Mouse (Mus musculus): ENCODE data around the gene Tmco3. TPM values are rescaled to one million over a fixed set of nuclear protein-coding genes. Genes with fewer than 3 reads are reported as not detected.

Tmco3 gene
- total and polyA plus RNA-seq, 2 experiments from 2014 or later: 31.3 to 33.5 TPM

DNA sequence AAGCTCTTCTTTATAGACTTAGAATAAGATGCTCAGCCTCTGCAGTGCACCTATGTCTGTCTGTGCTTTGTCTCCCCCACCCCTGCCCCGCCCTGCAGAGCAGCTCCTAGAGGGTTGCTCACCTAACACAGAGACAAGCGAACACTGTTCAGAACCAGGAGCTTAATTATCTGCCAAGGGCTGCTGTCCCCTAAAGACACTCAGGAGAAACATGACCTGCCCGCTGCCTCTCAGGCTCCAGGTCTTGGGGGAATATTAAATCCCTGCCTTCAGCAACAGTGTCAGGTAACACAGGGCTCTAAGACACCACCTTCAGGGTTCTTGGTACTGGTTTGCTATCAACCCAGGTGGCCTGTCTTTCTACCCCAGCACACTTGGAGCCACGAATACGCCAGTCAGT is 34.6 kb upstream of the Tmco3 start:
- no peak for TF ChIP-seq CTCF (IDR thresholded peaks at IDR 0.05; ENCODE audit: low read depth)
- H3K27me3 ChIP-seq (ENCODE audit: insufficient read depth, low read length): no peaks in the 10 kb centered on the region
- no peak overlapping the region for H3K4me2 ChIP-seq (ENCODE audit: low read depth, low read length)
- H3K4me1 ChIP-seq (ENCODE audit: insufficient read depth, low read length): 0 out of 2 replicates have a peak, but pooled peaks cover 3% of the 10 kb centered on the region
- H3K36me3 ChIP-seq (ENCODE audit: insufficient read depth, low read length): peaks cover 22% of the 10 kb centered on the region; the same call in 1 of the 2 replicates
- no peak for ATAC-seq
- H3K9me3 ChIP-seq (ENCODE audit: low read length): no peaks in the 10 kb centered on the region
- no peak for DNase-seq (ENCODE audit: low spot score)
- no peak overlapping the region for H3K27ac ChIP-seq
- H3K4me3 ChIP-seq (ENCODE audit: low read length): no peak overlapping the region
- WGBS: 85% methylated on average over 5 of the region's 5 CpGs
- no peak overlapping the region for H3K9ac ChIP-seq (replicated peaks; ENCODE audit: low read length)

DNA sequence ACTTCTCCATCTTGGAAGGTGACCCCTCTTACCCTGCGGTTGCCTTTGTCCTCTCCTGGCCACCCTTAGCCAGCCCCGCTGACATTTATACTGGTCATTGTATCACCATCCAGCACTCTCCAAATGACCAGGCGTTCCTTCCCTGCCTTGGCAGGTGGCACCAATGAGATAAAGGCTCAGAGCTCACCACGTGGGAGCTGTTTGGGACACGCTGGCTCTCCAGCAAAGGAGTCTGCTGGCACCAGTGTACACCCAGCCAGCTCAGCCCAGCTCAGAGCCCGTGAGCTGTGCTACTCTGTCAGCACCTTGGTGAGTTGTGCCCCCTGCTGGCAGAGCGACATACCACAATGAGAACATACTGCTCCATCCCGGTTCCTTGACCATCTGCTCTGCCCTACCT is 34.0 kb upstream of the Tmco3 start, which contains the start of gene Adprhl1:
Gene Adprhl1, minus strand, starts transcription at position 144 of the 400 bp plus-strand sequence.
- ATAC-seq (peak; percentile 88), DNase-seq (ENCODE audit: low spot score) (peak; percentile 72)
- Histone ChIP-seq H3K27me3 (ENCODE audit: insufficient read depth, low read length) (no peaks in the 10 kb centered on the region), H3K4me1 (ENCODE audit: insufficient read depth, low read length) (0 out of 2 replicates have a peak, but pooled peaks cover 3% of the 10 kb centered on the region), H3K4me2 (ENCODE audit: low read depth, low read length) (no peak within 1 kb of the TSS), H3K4me3 (ENCODE audit: low read length) (no peak within 1 kb of the TSS), H3K9ac (replicated peaks; ENCODE audit: low read length) (no peak within 1 kb of the TSS), H3K9me3 (ENCODE audit: low read length) (no peaks in the 10 kb centered on the region), H3K36me3 (ENCODE audit: insufficient read depth, low read length) (peaks cover 27% of the 10 kb centered on the region; the same call in 1 of the 2 replicates), H3K27ac (no peak within 1 kb of the TSS)
- WGBS: 34% methylated on average over 8 of the region's 8 CpGs
- TF ChIP-seq CTCF (IDR thresholded peaks at IDR 0.05; ENCODE audit: low read depth): peak; percentile 84

DNA sequence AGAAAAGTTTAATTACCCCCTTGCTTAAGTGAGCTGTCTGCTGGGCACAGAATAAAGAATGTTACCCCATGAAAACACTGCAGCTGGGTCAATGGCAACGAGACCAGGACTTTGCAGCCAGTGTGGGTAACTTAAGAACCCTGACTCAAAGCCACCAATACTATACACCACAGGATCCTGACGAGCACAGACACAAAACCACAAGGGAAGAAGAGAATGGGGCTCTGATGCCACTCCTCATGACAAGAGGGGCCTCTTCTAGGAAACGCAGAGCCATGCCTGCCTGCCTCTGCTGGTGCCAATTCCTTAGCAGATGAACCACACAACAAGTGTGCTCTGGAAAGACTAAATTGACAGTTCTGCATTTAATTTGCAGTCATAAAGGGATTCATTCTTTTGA is 24.6 kb upstream of the Tmco3 start:
- no peak overlapping the region for H3K4me3 ChIP-seq (ENCODE audit: low read length)
- WGBS: 66% methylated on average over 3 of the region's 3 CpGs
- H3K9ac ChIP-seq (replicated peaks; ENCODE audit: low read length): no peak overlapping the region
- ATAC-seq (no peak), DNase-seq (ENCODE audit: low spot score) (no peak)
- H3K4me2 ChIP-seq (ENCODE audit: low read depth, low read length): no peak overlapping the region
- no peaks in the 10 kb centered on the region for H3K4me1 ChIP-seq (ENCODE audit: insufficient read depth, low read length)
- no peak overlapping the region for H3K27ac ChIP-seq
- H3K36me3 ChIP-seq (ENCODE audit: insufficient read depth, low read length): peaks cover 22% of the 10 kb centered on the region; the same call in 1 of the 2 replicates
- H3K27me3 ChIP-seq (ENCODE audit: insufficient read depth, low read length): no peaks in the 10 kb centered on the region
- no peak for TF ChIP-seq CTCF (IDR thresholded peaks at IDR 0.05; ENCODE audit: low read depth)
- no peaks in the 10 kb centered on the region for H3K9me3 ChIP-seq (ENCODE audit: low read length)

DNA sequence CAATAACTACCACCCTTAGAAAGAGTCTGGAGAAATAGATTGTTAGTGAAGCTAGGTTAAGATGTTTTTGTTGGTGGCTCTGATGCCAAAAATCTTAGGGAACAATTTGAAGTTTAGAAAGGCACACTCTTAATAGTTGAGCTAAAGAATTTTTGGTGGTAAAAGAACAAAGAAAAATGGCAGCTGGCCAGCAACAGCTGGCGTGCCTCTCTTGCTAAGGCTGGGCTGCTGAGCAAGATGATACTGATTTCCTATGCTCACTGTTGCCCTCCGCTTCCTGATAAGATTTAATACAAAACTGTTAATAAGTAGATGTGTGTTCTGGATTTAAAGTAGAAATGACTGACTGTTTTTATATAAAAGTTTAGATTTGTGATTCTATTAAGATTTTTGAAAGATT is 20.4 kb upstream of the Tmco3 start:
- Histone ChIP-seq H3K9ac (replicated peaks; ENCODE audit: low read length) (no peak overlapping the region), H3K27me3 (ENCODE audit: insufficient read depth, low read length) (no peaks in the 10 kb centered on the region), H3K4me3 (ENCODE audit: low read length) (no peak overlapping the region), H3K4me1 (ENCODE audit: insufficient read depth, low read length) (no peaks in the 10 kb centered on the region), H3K27ac (no peak overlapping the region), H3K4me2 (ENCODE audit: low read depth, low read length) (no peak overlapping the region), H3K9me3 (ENCODE audit: low read length) (no peaks in the 10 kb centered on the region), H3K36me3 (ENCODE audit: insufficient read depth, low read length) (peaks cover 31% of the 10 kb centered on the region)
- TF ChIP-seq CTCF (IDR thresholded peaks at IDR 0.05; ENCODE audit: low read depth): no peak
- 72% methylated on average over 2 of the region's 2 CpGs for WGBS
- ATAC-seq (no peak), DNase-seq (ENCODE audit: low spot score) (no peak)

DNA sequence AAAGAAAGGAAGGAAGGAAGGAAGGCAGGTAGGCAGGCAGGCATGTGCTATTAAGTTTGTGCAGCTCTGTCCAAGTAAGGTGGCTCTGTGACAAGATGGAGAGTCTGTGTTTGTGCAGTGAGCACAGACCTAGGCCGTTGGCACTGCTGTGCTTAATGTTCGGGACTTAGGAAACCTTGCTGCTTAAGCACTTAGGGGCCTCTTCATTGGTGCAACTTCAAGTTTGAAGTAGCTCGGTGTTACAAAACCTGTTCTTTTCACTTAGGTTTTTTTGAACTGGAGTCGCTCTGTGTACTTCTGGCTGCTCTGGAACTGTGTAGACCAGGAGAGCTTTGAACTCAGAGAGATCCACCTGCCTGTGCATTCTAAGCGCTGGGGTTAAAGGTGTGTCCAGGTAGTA is 15.2 kb upstream of the Tmco3 start:
- no peak for TF ChIP-seq CTCF (IDR thresholded peaks at IDR 0.05; ENCODE audit: low read depth)
- no peak overlapping the region for H3K4me3 ChIP-seq (ENCODE audit: low read length)
- H3K9ac ChIP-seq (replicated peaks; ENCODE audit: low read length): no peak overlapping the region
- ATAC-seq (no peak), DNase-seq (ENCODE audit: low spot score) (no peak)
- no peaks in the 10 kb centered on the region for H3K4me1 ChIP-seq (ENCODE audit: insufficient read depth, low read length)
- peaks cover 33% of the 10 kb centered on the region for H3K36me3 ChIP-seq (ENCODE audit: insufficient read depth, low read length)
- no peak overlapping the region for H3K4me2 ChIP-seq (ENCODE audit: low read depth, low read length)
- no peaks in the 10 kb centered on the region for H3K9me3 ChIP-seq (ENCODE audit: low read length)
- H3K27ac ChIP-seq: no peak overlapping the region
- H3K27me3 ChIP-seq (ENCODE audit: insufficient read depth, low read length): no peaks in the 10 kb centered on the region
- 89% methylated on average over 5 of the region's 5 CpGs for WGBS

DNA sequence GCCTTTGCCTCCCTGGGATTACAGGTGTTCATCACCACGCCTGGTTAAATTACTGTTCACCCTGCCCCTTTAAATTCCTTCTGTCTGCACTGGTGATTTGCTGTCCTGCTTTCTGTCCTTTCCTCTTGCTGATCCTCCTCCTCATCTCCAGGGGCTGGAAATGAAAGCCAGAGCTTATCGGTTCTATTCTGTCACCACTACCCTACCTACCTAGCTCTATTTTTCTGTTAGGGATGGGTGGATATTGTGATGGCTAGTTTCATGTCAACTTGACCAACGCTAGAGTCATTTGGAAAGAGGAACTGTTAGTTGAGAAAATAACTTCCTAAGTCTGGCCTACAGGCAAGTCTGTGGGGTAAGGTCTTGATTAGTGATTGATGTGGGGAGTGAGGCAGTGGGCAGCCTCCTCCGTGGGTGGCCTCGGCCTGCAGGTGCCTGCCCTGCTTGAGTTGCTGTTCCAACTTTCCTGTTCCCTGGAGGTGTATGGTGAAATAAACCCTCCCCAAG is 11.0 kb upstream of the Tmco3 start:
- Histone ChIP-seq H3K4me3 (ENCODE audit: low read length) (no peak overlapping the region), H3K9ac (replicated peaks; ENCODE audit: low read length) (no peak overlapping the region), H3K36me3 (ENCODE audit: insufficient read depth, low read length) (0 out of 2 replicates have a peak, but pooled peaks cover 4% of the 10 kb centered on the region), H3K27me3 (ENCODE audit: insufficient read depth, low read length) (no peaks in the 10 kb centered on the region), H3K9me3 (ENCODE audit: low read length) (no peaks in the 10 kb centered on the region), H3K27ac (no peak overlapping the region), H3K4me1 (ENCODE audit: insufficient read depth, low read length) (no peaks in the 10 kb centered on the region), H3K4me2 (ENCODE audit: low read depth, low read length) (no peak overlapping the region)
- DNase-seq (ENCODE audit: low spot score) (no peak), ATAC-seq (no peak)
- TF ChIP-seq CTCF (IDR thresholded peaks at IDR 0.05; ENCODE audit: low read depth): no peak
- WGBS: 92% methylated on average over 5 of the region's 5 CpGs

DNA sequence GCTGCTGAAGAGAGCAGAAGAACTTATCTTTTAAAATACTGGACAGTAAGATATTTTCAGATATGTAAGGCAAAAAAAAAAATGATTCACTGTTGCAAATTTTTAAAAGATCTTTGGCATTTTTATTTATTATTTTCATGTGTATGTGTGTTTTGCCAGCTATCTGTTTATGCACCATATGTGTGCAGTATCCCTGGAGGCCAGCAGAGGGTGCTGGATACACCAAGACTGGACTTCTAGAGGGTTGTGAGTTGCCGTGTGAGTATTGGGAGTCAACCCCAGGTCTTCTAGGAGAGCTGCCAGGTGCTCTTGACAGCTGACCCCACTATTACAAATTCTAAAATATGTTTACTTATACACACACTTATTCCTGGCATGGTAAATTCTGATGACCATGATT is 4.8 kb upstream of the Tmco3 start:
- no peak overlapping the region for H3K4me3 ChIP-seq (ENCODE audit: low read length)
- H3K9me3 ChIP-seq (ENCODE audit: low read length): no peaks in the 10 kb centered on the region
- WGBS: 84% methylated on average over 1 of the region's 1 CpGs
- H3K27me3 ChIP-seq (ENCODE audit: insufficient read depth, low read length): no peaks in the 10 kb centered on the region
- peaks cover 9% of the 10 kb centered on the region for H3K4me1 ChIP-seq (ENCODE audit: insufficient read depth, low read length)
- DNase-seq (ENCODE audit: low spot score): no peak
- H3K9ac ChIP-seq (replicated peaks; ENCODE audit: low read length): no peak overlapping the region
- H3K36me3 ChIP-seq (ENCODE audit: insufficient read depth, low read length): no peaks in the 10 kb centered on the region
- H3K27ac ChIP-seq: no peak overlapping the region
- H3K4me2 ChIP-seq (ENCODE audit: low read depth, low read length): no peak overlapping the region
- TF ChIP-seq CTCF (IDR thresholded peaks at IDR 0.05; ENCODE audit: low read depth): peak; percentile 22
- no peak for ATAC-seq

All from hindbrain, postnatal 0 days (tissue).